Mouse (Mus musculus) frontal cortex, postnatal 36 days (tissue): Measurements from ENCODE around the gene Gng5.

Source experiments
- DNase-seq, 2 experiments: peaks; one replicate each; pipeline ENCODE4 v3.0.0; 2022; ENCODE audit warnings: low spot score in 2 of 2

Gng5 gene

DNA sequence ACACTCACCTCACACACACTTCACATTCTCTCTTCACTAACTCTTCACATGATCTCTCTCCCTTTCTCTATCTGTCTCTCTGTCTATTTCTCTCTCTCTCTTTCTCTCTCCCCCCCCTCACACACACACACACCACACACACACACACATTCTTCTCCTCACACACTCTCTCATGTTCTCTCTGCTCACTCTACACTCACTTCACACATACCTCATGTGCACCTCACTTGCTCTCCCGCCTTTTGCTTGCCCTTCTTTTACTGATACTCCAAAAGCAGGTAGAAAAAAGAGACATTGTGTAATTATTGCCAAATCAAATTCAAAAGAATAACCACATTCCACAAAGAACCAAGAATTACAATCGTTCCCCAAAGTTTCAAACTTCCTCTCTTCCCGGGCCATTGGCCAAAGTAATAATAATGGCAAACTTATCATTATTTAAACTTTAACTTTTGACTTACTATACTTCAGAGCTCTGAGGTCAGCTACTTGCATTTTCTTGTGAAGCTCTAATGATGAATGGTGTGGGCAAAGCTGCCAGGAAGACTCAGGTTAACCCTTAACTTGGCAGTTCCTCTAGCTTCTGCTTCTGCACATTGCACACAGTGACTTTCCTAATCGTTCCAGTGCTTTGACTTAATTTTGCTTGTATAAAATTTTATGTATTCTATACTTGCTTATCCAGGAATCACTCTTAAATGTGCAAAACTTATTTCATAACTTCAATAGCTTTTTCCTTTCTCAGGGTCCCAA lies 41.1 kb downstream of the Gng5 start:
- DNase-seq, result no peak

- DNase-seq, result no peak
Measured at GRCm38 (mm10) chr3:146543632-146544031, 44.0 kb downstream of the Gng5 start.

- no peak for DNase-seq
Measured at GRCm38 (mm10) chr3:146554816-146555215, 55.2 kb downstream of the Gng5 start.
